ENCODE assay signal across 11 mouse cellular contexts in genomic region chr12:34495940-34496339, GRCm38 (mm10).
DNase-seq lines count a peak whose midpoint lies in the region; ATAC-seq and TF ChIP-seq lines count a peak whose summit lies in the region.
"Had no signal": no experiment of that assay in that cellular context is flagged by ENCODE, and none has a peak within 500 bp of the region (broad histone marks: within the 10 kb centered on the region; RNA-seq: fewer than 3 reads in every experiment).

No protein-coding gene starts in this region.

- H3K27ac ChIP-seq in kidney, embryonic 15.5 days, result no peak overlapping the region
- peak overlapping the region; percentile 31; the same call in 1 of the 2 replicates for H3K27ac ChIP-seq in CH12.LX (ENCODE audit: insufficient read depth, low read depth)
- H3K27ac ChIP-seq in hindbrain, embryonic 16.5 days (ENCODE audit: low read depth, low read length), result no peak overlapping the region

- peak; percentile 63 for TF ChIP-seq POLR2A in CH12.LX (IDR thresholded peaks at IDR 0.05; ENCODE audit: low read depth, low read length)

- H3K79me2 ChIP-seq in CH12.LX (replicated peaks; ENCODE audit: control insufficient read depth, extremely low read depth, insufficient read depth, poor library complexity, severe bottlenecking), result 0 out of 2 replicates have a peak, but pooled peaks cover 5% of the 10 kb centered on the region

- no peak for TF ChIP-seq RAD21 in CH12.LX (IDR thresholded peaks at IDR 0.05; ENCODE audit: low read depth, low read length)

- TF ChIP-seq EP300 in CH12.LX (IDR thresholded peaks at IDR 0.05; ENCODE audit: low read length), result 0 out of 2 replicates have a peak, but pooled peaks have one; percentile 19

- peak overlapping the region; percentile 27 for H3K4me3 ChIP-seq in kidney, embryonic 15.5 days (replicated peaks)
- H3K4me3 ChIP-seq in CH12.LX (replicated peaks in 1 of 3; ENCODE audit: low read depth in 2 of 3, low read length in 2 of 3, poor library complexity in 1 of 3), result peak overlapping the region; percentile 63 to 91 (median 70)
- H3K4me3 ChIP-seq in hindbrain, embryonic 16.5 days (ENCODE audit: low read length), result peak overlapping the region; percentile 16

- H3K4me2 ChIP-seq in kidney, embryonic 15.5 days, result peak overlapping the region; percentile 13; the same call in 1 of the 2 replicates
- H3K4me2 ChIP-seq in CH12.LX (ENCODE audit: insufficient read depth, low read depth, poor library complexity, severe bottlenecking), result peak overlapping the region; percentile 78
- peak overlapping the region; percentile 15; the same call in 1 of the 2 replicates for H3K4me2 ChIP-seq in hindbrain, embryonic 16.5 days (ENCODE audit: low read length)

- DNase-seq in kidney, adult 18-20 months, result no peak
- DNase-seq in CH12.LX (ENCODE audit: extremely low read depth) (peak; percentile 66), liver (no peak)
- DNase-seq in cerebellum, postnatal 4 days (ENCODE audit: low spot score in 2 of 2), result no peak
- no peak for DNase-seq in frontal cortex, postnatal 25 days (ENCODE audit: low spot score in 2 of 2)
- DNase-seq: gastrocnemius, postnatal 36 days; liver, postnatal 0 days had no signal

- in situ Hi-C loops in CH12.LX (cut with MboI; ENCODE audit: low pct_ligation_motif_present, low pct_unique_long_range_greater_than_20kb, low sequenced_read_pairs), result no loop called here

- H3K9me3 ChIP-seq in kidney, embryonic 15.5 days (replicated peaks), result no peaks in the 10 kb centered on the region
- H3K9me3 ChIP-seq in CH12.LX (replicated peaks; ENCODE audit: low read length), result no peaks in the 10 kb centered on the region
- no peaks in the 10 kb centered on the region for H3K9me3 ChIP-seq in hindbrain, embryonic 16.5 days (ENCODE audit: control insufficient read depth, low read length)

- no peak for TF ChIP-seq CTCF in CH12.LX (conservative IDR thresholded peaks at IDR 0.05 in 1 of 2, IDR thresholded peaks at IDR 0.05 in 1 of 2; ENCODE audit: low read depth in 2 of 2, low read length in 2 of 2)

- WGBS in kidney, embryonic 15.5 days, result 47% methylated on average over 3 of the region's 3 CpGs
- 44% methylated on average over 3 of the region's 3 CpGs for WGBS in hindbrain, embryonic 16.5 days

- dilution Hi-C loops in CH12.LX (cut with MboI; ENCODE audit: extremely low pct_ligation_motif_present, extremely low pct_unique_long_range_greater_than_20kb, low sequenced_read_pairs), result no loop called here

- no peak for ATAC-seq in kidney, embryonic 15.5 days (replicated peaks; ENCODE audit: low FRiP score)
- peak; percentile 63; the same call in 1 of the 2 replicates for ATAC-seq in common myeloid progenitor, adult 5-6 weeks (replicated peaks; ENCODE audit: low read depth, poor library complexity, severe bottlenecking)
- peak; percentile 61; the same call in 1 of the 2 replicates for ATAC-seq in hindbrain, embryonic 16.5 days
- ATAC-seq: liver, postnatal 0 days; Patski had no signal

- no peaks in the 10 kb centered on the region for H3K36me3 ChIP-seq in kidney, embryonic 15.5 days
- no peaks in the 10 kb centered on the region for H3K36me3 ChIP-seq in CH12.LX (replicated peaks in 1 of 2; ENCODE audit: control insufficient read depth in 1 of 2, insufficient read depth in 1 of 2, low read length in 1 of 2)
- H3K36me3 ChIP-seq in hindbrain, embryonic 16.5 days (ENCODE audit: control insufficient read depth, insufficient read depth, low read length), result no peaks in the 10 kb centered on the region

- H3K9ac ChIP-seq in kidney, embryonic 15.5 days, result no peak overlapping the region
- H3K9ac ChIP-seq in CH12.LX (ENCODE audit: insufficient read depth, low read depth), result peak overlapping the region; percentile 98
- H3K9ac ChIP-seq in hindbrain, embryonic 16.5 days (ENCODE audit: low read depth, low read length), result no peak overlapping the region
- H3K9ac ChIP-seq: liver, postnatal 0 days had no signal

- H3K4me1 ChIP-seq in kidney, embryonic 15.5 days, result no peaks in the 10 kb centered on the region
- H3K4me1 ChIP-seq in CH12.LX (ENCODE audit: control insufficient read depth in 1 of 2, insufficient read depth in 2 of 2), result peaks cover 5 to 37% of the 10 kb centered on the region in 2 experiments
- H3K4me1 ChIP-seq in hindbrain, embryonic 16.5 days (ENCODE audit: control insufficient read depth, insufficient read depth, low read depth, low read length), result no peaks in the 10 kb centered on the region

- H3K27me3 ChIP-seq in kidney, embryonic 15.5 days, result no peaks in the 10 kb centered on the region
- no peaks in the 10 kb centered on the region for H3K27me3 ChIP-seq in CH12.LX (replicated peaks)
- no peaks in the 10 kb centered on the region for H3K27me3 ChIP-seq in hindbrain, embryonic 16.5 days (replicated peaks; ENCODE audit: control insufficient read depth, insufficient read depth, low read length)

TF ChIP-seq in CH12.LX, 34 proteins besides CTCF, POLR2A, EP300 and RAD21:
- peak; percentile 43; the same call in 1 of the 2 replicates for TF ChIP-seq JUN (IDR thresholded peaks at IDR 0.05; ENCODE audit: insufficient read depth, low read depth, low read length)
- no peak; the same call in 1 of the 2 replicates for TF ChIP-seq JUND (conservative IDR thresholded peaks at IDR 0.05; ENCODE audit: low read depth, low read length)
- peak; percentile 80 for TF ChIP-seq MXI1 (IDR thresholded peaks at IDR 0.05; ENCODE audit: low read depth, low read length)
- peak; percentile 85 for TF ChIP-seq HCFC1 (IDR thresholded peaks at IDR 0.05; ENCODE audit: low read depth, low read length)
- 0 out of 2 replicates have a peak, but pooled peaks have one; percentile 10 for TF ChIP-seq ETS1 (conservative IDR thresholded peaks at IDR 0.05; ENCODE audit: low read depth, low read length)
- TF ChIP-seq KAT2A (IDR thresholded peaks at IDR 0.05; ENCODE audit: insufficient replicate concordance, low read length), result no peak
- no peak for TF ChIP-seq ZC3H11A (IDR thresholded peaks at IDR 0.05; ENCODE audit: low read depth, low read length)
- no peak for TF ChIP-seq CHD2 (IDR thresholded peaks at IDR 0.05; ENCODE audit: low read length)
- TF ChIP-seq TBP (conservative IDR thresholded peaks at IDR 0.05; ENCODE audit: low read depth, low read length), result peak; percentile 90
- no peak for TF ChIP-seq BHLHE40 (IDR thresholded peaks at IDR 0.05; ENCODE audit: low read depth, low read length)
- TF ChIP-seq MEF2A (IDR thresholded peaks at IDR 0.05; ENCODE audit: borderline replicate concordance, low read depth, low read length), result peak; percentile 22; the same call in 1 of the 2 replicates
- no peak for TF ChIP-seq RCOR1 (conservative IDR thresholded peaks at IDR 0.05; ENCODE audit: low read depth, low read length)
- TF ChIP-seq NRF1 (IDR thresholded peaks at IDR 0.05; ENCODE audit: low read depth, low read length), result 0 out of 2 replicates have a peak, but pooled peaks have one; percentile 20
- TF ChIP-seq ELF1 (IDR thresholded peaks at IDR 0.05; ENCODE audit: low read depth, low read length), result peak; percentile 68
- peak; percentile 77; the same call in 1 of the 2 replicates for TF ChIP-seq MYC (IDR thresholded peaks at IDR 0.05; ENCODE audit: low read depth, low read length)
- TF ChIP-seq IRF4 (IDR thresholded peaks at IDR 0.05; ENCODE audit: low read depth, low read length), result peak; percentile 49
- TF ChIP-seq TCF12 (IDR thresholded peaks at IDR 0.05; ENCODE audit: low read depth, low read length), result 0 out of 2 replicates have a peak, but pooled peaks have one; percentile 19
- peak; percentile 74 for TF ChIP-seq MAX (IDR thresholded peaks at IDR 0.05; ENCODE audit: low read length)
- peak; percentile 96 for TF ChIP-seq SIN3A (IDR thresholded peaks at IDR 0.05; ENCODE audit: low read length)
- 0 out of 2 replicates have a peak, but pooled peaks have one; percentile 37 for TF ChIP-seq NELFE (IDR thresholded peaks at IDR 0.05; ENCODE audit: low read depth, low read length)
- TF ChIP-seq CHD1 (IDR thresholded peaks at IDR 0.05; ENCODE audit: low read depth, low read length), result no peak
TF ChIP-seq in CH12.LX: peak in this region for 14.

Comparison
In these comparisons a context has a peak if more than half of its experiments do, and no peak if none do; other contexts are left out.
1. H3K4me2 ChIP-seq: peak in every context shown above with its lines; median percentile 78 in CH12.LX; 15 in hindbrain, embryonic 16.5 days; 13 in kidney, embryonic 15.5 days.
2. H3K4me3 ChIP-seq: peak in every context shown above with its lines; median percentile 70 in CH12.LX; 27 in kidney, embryonic 15.5 days; 16 in hindbrain, embryonic 16.5 days.